Mouse (Mus musculus) heart, embryonic 10.5 days (tissue): Measurements from ENCODE around the gene Chst1. TPM values are rescaled to one million over a fixed set of nuclear protein-coding genes. Genes with fewer than 3 reads are reported as not detected.

Source experiments
- DNase-seq: peaks from one replicate; pipeline ENCODE4 v3.0.0-alpha.2; 2017; ENCODE audit warnings: low spot score
- H3K27ac ChIP-seq: fragments of 300-500 bp; sonication (generic); 2 replicates; pipeline ENCODE4 v1.5.1; 2016; ENCODE audit warnings: mild to moderate bottlenecking
- H3K27me3 ChIP-seq: fragments of 300-500 bp; sonication (generic); 2 replicates; pipeline ENCODE4 v1.6.1; 2016; ENCODE audit warnings: mild to moderate bottlenecking; ENCODE audit not compliant: poor library complexity, insufficient read depth, severe bottlenecking
- H3K36me3 ChIP-seq: fragments of 300-500 bp; sonication (generic); 2 replicates; pipeline ENCODE4 v1.6.1; 2016; ENCODE audit warnings: mild to moderate bottlenecking, moderate library complexity
- H3K4me1 ChIP-seq: fragments of 300-500 bp; sonication (generic); 2 replicates; pipeline ENCODE4 v1.6.1; 2016; ENCODE audit warnings: mild to moderate bottlenecking
- H3K4me3 ChIP-seq: fragments of 300-500 bp; sonication (generic); 2 replicates; pipeline ENCODE4 v1.5.1; 2016; ENCODE audit warnings: mild to moderate bottlenecking, moderate library complexity
- H3K9me3 ChIP-seq: fragments of 300-500 bp; sonication (generic); 2 replicates; pipeline ENCODE4 v1.6.1; 2016; ENCODE audit warnings: mild to moderate bottlenecking, moderate library complexity
- whole genome bisulfite sequencing: fragments of 180-500 bp; shearing (Covaris S2); methylation state at CpG from one replicate; pipeline ENCODE4 v1.1.7; 2016; 5-methylcytosine and 5-hydroxymethylcytosine counted together
- microRNA-seq: library from miRNA; unstranded; fragments of <30 nt; microRNA quantifications from one replicate; pipeline ENCODE4, GENCODE M21; 2017
- polyA plus RNA-seq: library from polyadenylated mRNA; unstranded; fragments of >200 nt; fragmentation: Nextera tagmentation; extraction: Ambion mirVana; gene quantifications from 2 replicates; pipeline ENCODE4 v1.2.1, GENCODE M21; 2016

Chst1 gene
- polyA plus RNA-seq, 1 experiment from 2014 or later: 2.0 TPM

DNA sequence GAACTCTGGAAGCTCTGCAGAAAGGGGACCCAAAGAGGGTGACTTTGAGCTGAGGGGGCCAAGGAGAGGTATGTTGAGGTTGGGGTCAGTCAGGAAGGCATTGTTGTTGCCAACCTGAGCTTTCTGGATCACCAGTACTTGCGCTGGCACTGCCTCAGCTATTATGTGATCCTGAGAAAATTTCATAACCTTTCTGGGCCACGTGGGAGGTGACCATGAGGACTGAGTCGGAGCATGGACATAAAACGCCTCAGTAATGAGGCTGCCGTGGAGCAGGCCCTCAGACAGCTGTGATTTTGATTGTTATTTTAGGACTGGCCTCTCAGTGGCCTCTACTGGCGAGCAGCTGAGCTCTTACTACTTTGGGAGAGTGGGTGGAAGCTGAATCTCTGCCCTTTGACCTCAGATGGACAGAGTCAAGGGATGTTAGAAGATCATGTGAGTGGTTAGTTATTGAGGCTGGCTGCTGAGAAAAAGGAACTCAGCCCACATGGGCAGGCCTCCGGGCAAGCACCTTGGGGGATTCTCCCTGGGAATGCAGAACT, 60.1 kb downstream of the Chst1 start:
- Histone ChIP-seq H3K27ac (no peak overlapping the region), H3K4me3 (no peak overlapping the region), H3K27me3 (no peaks in the 10 kb centered on the region), H3K4me1 (peaks cover 6% of the 10 kb centered on the region; the same call in 1 of the 2 replicates), H3K9me3 (no peaks in the 10 kb centered on the region), H3K36me3 (no peaks in the 10 kb centered on the region)
- DNase-seq: no peak
- WGBS: 61% methylated on average over 7 of the region's 7 CpGs

DNA sequence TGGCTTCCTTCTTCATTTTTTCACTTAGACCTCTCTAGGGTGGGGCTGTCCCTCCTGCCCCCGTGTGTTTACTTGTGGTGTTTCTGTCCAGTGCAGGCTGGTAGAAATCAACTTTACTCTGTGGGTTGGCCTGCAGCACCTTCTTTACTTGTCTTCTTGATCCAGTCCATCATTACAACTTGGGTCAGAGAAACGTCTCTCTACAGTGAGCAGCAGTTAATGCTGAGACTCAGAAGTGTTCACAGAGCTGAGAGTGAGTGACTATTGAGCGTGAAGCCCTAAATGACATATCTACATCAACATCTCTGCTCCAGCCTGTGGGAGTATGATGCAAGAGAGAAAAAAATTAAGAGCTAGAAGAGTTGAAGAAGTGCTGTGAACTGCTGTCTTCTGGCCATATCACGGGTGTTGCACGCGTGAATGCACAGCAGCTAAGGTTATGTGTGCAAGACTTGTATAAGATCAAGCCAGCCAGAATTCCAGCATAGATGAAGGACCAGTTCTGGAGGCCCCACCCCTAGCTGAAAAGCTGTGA, 63.1 kb downstream of the Chst1 start:
- WGBS: 86% methylated on average over 6 of the region's 6 CpGs
- Histone ChIP-seq H3K4me1 (peaks cover 17% of the 10 kb centered on the region), H3K9me3 (no peaks in the 10 kb centered on the region), H3K4me3 (no peak overlapping the region), H3K36me3 (no peaks in the 10 kb centered on the region), H3K27me3 (no peaks in the 10 kb centered on the region), H3K27ac (no peak overlapping the region)
- DNase-seq: no peak

Small RNA genes within 50 kb of the gene (microRNA-seq; reads per million reads assigned to microRNA genes)
- gene Mir7221 (not detected), gene Mir7222 (not detected)

Other genes starting within 250 kb of the Chst1 start
- gene Pex16, start 225.0 kb upstream of the Chst1 start, polyA plus RNA-seq: 19.0 and 19.2 TPM in 2 replicates
- gene Large2, start 224.8 kb upstream of the Chst1 start, polyA plus RNA-seq: 1.6 and 7.0 TPM in 2 replicates
- gene 1700029I15Rik, start 217.2 kb upstream of the Chst1 start, polyA plus RNA-seq: 0.89 and 2.7 TPM in 2 replicates
- 7.5 and 18.2 TPM in 2 replicates for gene Mapk8ip1, start 198.4 kb upstream of the Chst1 start, polyA plus RNA-seq
- gene Cry2, start 165.7 kb upstream of the Chst1 start, polyA plus RNA-seq: 21.0 and 23.3 TPM in 2 replicates
- gene Slc35c1, start 139.2 kb upstream of the Chst1 start, polyA plus RNA-seq: 14.1 and 14.9 TPM in 2 replicates